Mouse (Mus musculus) limb, embryonic 13.5 days (tissue): ENCODE measurements at regions not wholly inside any gene's neighbourhood (a gene's known extent, or its start where the extent isn't known, plus 50 kb on each side); places are given as distances from the start of the nearest gene placed in this dataset.
"Not testable (repeated sequence)": the region's sequence is repeated elsewhere in the genome, so short reads cannot be mapped to it uniquely, and the experiment has no call there.

Experiments used
- ATAC-seq: fragments of 200-750 bp; cut with Nextera tagmentation; 2 replicates; pipeline ENCODE4 v1.8.0; 2017; ENCODE audit warnings: low read depth, moderate number of reproducible peaks, moderate TSS enrichment; ENCODE audit not compliant: low FRiP score
- H3K27ac ChIP-seq: fragments of 300-500 bp; sonication (generic); 2 replicates; pipeline ENCODE4 v1.5.1; 2015; ENCODE audit warnings: inconsistent platforms, mild to moderate bottlenecking, moderate library complexity
- H3K27me3 ChIP-seq: fragments of 300-500 bp; sonication (generic); 2 replicates; pipeline ENCODE4 v1.6.1; 2015; ENCODE audit warnings: mild to moderate bottlenecking, inconsistent platforms
- H3K36me3 ChIP-seq: fragments of 300-500 bp; sonication (generic); 2 replicates; pipeline ENCODE4 v1.6.1; 2015; ENCODE audit warnings: inconsistent platforms, mild to moderate bottlenecking, moderate library complexity
- H3K4me1 ChIP-seq: fragments of 300-500 bp; sonication (generic); 2 replicates; pipeline ENCODE4 v1.6.1; 2015; ENCODE audit warnings: inconsistent platforms
- H3K4me2 ChIP-seq: fragments of 300-500 bp; sonication (generic); replicated peaks from 2 replicates; pipeline ENCODE4 v1.6.1; 2015; ENCODE audit warnings: inconsistent platforms, mild to moderate bottlenecking, moderate library complexity
- H3K4me3 ChIP-seq: fragments of 300-500 bp; sonication (generic); 2 replicates; pipeline ENCODE4 v1.5.1; 2015; ENCODE audit warnings: moderate library complexity, mild to moderate bottlenecking, inconsistent platforms
- H3K9ac ChIP-seq: fragments of 300-500 bp; sonication (generic); 2 replicates; pipeline ENCODE4 v1.6.1; 2015; ENCODE audit warnings: mild to moderate bottlenecking, inconsistent platforms
- H3K9me3 ChIP-seq: fragments of 300-500 bp; sonication (generic); 2 replicates; pipeline ENCODE4 v1.6.1; 2016; ENCODE audit warnings: inconsistent platforms
- WGBS: fragments of 180-500 bp; shearing (Covaris S2); methylation state at CpG from one replicate; pipeline ENCODE4 v1.1.7; 2015; 5-methylcytosine and 5-hydroxymethylcytosine counted together

DNA sequence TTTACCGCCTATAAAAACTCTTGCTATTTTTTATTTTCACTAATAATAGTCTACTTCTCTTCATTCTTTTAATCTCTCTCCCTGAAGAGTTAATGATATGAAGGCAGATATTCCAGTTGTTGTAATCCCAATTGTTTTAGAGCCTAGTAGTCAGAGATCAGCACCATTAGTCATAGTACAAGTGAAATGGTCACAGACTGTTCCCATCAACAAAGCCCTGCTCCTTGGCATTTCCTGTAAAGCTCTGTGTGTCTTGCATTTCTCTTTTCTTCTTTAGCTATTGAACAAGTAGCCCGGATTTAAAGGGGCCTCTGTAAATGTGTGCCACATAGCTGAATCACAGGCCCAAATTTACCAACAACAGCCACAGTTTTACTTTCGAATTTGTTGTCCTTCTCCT is 234.0 kb upstream of the Hand2 start:
- no peak for ATAC-seq
- Histone ChIP-seq H3K27me3 (no peaks in the 10 kb centered on the region), H3K9me3 (no peaks in the 10 kb centered on the region), H3K4me2 (no peak overlapping the region), H3K27ac (no peak overlapping the region), H3K36me3 (no peaks in the 10 kb centered on the region), H3K4me1 (peaks cover 6% of the 10 kb centered on the region; the same call in 1 of the 2 replicates), H3K4me3 (no peak overlapping the region), H3K9ac (no peak overlapping the region)
- 67% methylated on average over 3 of the region's 3 CpGs for WGBS

DNA sequence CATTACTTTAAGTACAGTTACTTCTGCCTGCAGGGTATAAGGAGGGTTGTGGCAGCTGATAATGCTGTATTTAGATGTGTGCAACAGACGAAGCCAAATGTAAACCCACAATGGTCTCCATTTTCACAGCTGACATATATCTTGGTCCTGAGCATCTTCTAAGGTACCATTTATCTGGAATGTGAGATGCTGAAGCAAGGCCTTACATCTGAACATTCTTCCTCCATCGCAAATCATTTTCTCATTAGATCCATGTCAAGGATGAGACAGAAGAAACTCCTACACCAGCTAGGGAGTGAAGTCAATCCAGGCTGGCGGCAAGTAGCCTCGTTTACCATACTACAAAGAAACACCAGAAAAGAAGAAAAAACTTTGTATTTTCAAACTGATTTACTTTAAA is 228.4 kb upstream of the Hand2 start:
- H3K36me3 ChIP-seq, result no peaks in the 10 kb centered on the region
- no peaks in the 10 kb centered on the region for H3K27me3 ChIP-seq
- H3K4me1 ChIP-seq, result peaks cover 14% of the 10 kb centered on the region; the same call in 1 of the 2 replicates
- H3K9me3 ChIP-seq, result no peaks in the 10 kb centered on the region
- no peak overlapping the region for H3K4me3 ChIP-seq
- 87% methylated on average over 4 of the region's 4 CpGs for WGBS
- no peak for ATAC-seq
- no peak overlapping the region for H3K4me2 ChIP-seq
- H3K9ac ChIP-seq, result no peak overlapping the region
- H3K27ac ChIP-seq, result no peak overlapping the region

DNA sequence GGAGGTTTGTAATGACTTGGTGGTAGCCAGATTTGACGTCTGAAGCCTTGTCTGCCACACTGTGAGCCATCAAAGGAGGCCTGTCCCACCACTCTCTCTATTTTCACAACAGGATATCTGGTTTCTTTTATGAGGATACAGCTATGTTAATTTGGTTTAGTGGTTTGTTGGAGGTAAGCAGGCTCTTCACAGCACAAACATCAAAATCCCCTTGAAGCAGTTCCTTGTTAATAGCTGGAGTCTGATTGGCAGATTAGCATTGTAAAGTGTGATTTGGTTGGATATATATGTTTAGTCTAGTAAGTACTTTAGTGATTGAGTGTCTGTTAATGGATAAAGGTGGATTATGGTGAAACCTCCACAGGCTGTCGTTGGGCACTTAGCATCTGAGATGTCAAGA is 225.6 kb upstream of the Hand2 start:
- Histone ChIP-seq H3K9me3 (no peaks in the 10 kb centered on the region), H3K9ac (no peak overlapping the region), H3K27ac (no peak overlapping the region), H3K4me2 (no peak overlapping the region), H3K4me3 (no peak overlapping the region), H3K4me1 (peaks cover 14% of the 10 kb centered on the region; the same call in 1 of the 2 replicates), H3K27me3 (no peaks in the 10 kb centered on the region), H3K36me3 (no peaks in the 10 kb centered on the region)
- peak; percentile 44; the same call in 1 of the 2 replicates for ATAC-seq
- WGBS, result 3% methylated on average over 2 of the region's 2 CpGs

DNA sequence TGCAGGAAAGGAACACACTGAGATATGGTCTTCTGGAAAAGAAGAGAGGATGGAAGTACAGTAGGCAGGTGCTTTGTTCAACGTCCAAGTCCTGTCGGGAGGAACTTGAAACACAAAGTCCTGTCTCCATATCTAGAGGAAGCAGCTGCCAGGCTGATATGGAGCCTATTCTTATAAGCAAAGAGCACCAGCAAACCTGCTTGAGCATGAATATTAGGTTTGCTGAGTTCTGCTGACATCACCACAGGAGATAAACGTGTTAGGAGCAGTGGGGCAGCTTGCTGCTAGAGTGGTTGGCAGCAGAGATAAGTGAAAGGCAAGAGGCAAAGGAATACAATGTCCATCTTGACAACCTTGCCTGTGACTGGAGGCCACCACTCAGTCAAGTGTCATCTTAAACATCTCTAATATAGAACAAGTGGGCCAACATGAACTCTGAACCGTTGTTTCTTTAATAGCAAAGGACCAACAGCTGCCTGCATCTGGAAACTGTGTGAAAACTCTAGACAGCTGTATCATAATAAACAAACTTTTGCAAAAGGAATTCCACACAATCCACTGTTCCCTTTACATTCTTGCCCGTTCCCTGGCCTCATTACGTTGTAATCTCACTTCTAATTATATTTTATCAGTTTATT is 209.9 kb upstream of the Hand2 start:
- H3K9me3 ChIP-seq, H3K4me2 ChIP-seq, H3K4me3 ChIP-seq, H3K27ac ChIP-seq, H3K27me3 ChIP-seq, ATAC-seq, H3K4me1 ChIP-seq, H3K9ac ChIP-seq, H3K36me3 ChIP-seq: not testable (repeated sequence)
- 59% methylated on average over 5 of the region's 6 CpGs for WGBS

DNA sequence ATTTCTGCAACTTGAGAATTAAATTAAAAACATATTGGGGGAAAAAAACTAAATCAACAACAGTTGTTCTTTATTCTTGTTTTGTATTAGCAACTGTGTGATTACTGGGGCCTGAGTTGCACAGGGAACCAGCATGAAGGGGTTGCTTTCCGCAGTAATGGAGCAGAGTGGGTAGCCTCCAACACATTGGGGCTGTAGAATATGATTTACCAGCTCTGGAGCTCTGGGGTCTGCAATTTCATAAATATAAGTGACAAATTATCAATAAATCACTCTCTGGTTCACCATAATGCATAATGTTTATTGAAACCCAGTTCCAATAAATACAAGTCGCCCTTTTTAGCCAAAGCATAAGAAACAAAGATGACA is 209.4 kb upstream of the Hand2 start:
- peaks cover 7% of the 10 kb centered on the region; the same call in 1 of the 2 replicates for H3K9me3 ChIP-seq
- ATAC-seq, result no peak; the same call in 1 of the 2 replicates
- peaks cover 9% of the 10 kb centered on the region; the same call in 1 of the 2 replicates for H3K4me1 ChIP-seq
- 32% methylated on average over 2 of the region's 2 CpGs for WGBS
- no peak overlapping the region for H3K9ac ChIP-seq
- H3K4me2 ChIP-seq, result no peak overlapping the region
- H3K36me3 ChIP-seq, result no peaks in the 10 kb centered on the region
- no peak overlapping the region for H3K27ac ChIP-seq
- no peaks in the 10 kb centered on the region for H3K27me3 ChIP-seq
- no peak overlapping the region for H3K4me3 ChIP-seq

DNA sequence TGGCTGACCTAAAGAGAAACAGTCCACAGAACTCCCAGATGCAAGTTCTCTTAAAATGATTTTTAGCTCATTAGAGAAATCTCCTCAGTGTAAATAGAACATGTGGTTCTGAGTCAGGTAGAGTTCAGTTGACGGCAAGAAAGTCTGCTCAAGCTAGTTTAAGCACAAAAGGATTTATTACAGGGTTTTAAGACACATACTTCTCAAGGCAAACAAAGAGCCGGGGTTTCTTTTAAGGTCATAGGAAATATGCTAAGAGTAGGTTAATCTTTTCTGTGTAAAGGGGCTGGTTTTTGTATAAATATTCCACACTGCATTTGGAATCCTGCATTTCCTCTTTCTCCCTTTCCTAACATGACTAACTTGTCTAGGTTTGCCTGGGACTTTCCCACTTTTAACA is 206.9 kb upstream of the Hand2 start:
- no peak for ATAC-seq
- no peak overlapping the region for H3K4me3 ChIP-seq
- no peak overlapping the region for H3K4me2 ChIP-seq
- peak overlapping the region; percentile 33; the same call in 1 of the 2 replicates for H3K27ac ChIP-seq
- peaks cover 7% of the 10 kb centered on the region; the same call in 1 of the 2 replicates for H3K9me3 ChIP-seq
- no peaks in the 10 kb centered on the region for H3K27me3 ChIP-seq
- H3K36me3 ChIP-seq, result no peaks in the 10 kb centered on the region
- H3K4me1 ChIP-seq, result peaks cover 9% of the 10 kb centered on the region; the same call in 1 of the 2 replicates
- WGBS, result 24% methylated on average over 2 of the region's 2 CpGs
- no peak overlapping the region for H3K9ac ChIP-seq

DNA sequence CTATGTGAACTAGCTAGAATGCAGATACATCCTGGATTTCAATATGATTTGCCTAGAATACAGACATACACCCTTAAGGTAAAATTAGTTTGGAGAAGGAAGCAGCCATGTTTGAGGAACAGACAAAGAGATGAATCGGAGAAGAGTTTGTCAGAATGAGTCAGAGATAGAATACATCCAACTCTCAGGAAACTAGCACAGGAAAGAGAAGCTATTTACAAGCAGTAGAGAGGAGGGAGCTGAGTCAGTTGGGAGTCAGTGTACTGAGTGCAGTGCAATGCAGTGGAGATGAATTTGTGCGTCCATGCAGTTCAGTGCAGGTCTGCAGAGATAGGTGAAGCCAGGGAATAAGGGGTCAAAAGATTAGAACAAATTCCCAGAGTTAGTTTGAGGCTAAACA is 205.5 kb upstream of the Hand2 start:
- Histone ChIP-seq H3K9ac (no peak overlapping the region), H3K9me3 (peaks cover 4% of the 10 kb centered on the region; the same call in 1 of the 2 replicates), H3K4me2 (no peak overlapping the region), H3K27ac (no peak overlapping the region), H3K4me3 (no peak overlapping the region), H3K27me3 (no peaks in the 10 kb centered on the region), H3K4me1 (peaks cover 9% of the 10 kb centered on the region; the same call in 1 of the 2 replicates), H3K36me3 (no peaks in the 10 kb centered on the region)
- 89% methylated on average over 2 of the region's 2 CpGs for WGBS
- ATAC-seq, result no peak

DNA sequence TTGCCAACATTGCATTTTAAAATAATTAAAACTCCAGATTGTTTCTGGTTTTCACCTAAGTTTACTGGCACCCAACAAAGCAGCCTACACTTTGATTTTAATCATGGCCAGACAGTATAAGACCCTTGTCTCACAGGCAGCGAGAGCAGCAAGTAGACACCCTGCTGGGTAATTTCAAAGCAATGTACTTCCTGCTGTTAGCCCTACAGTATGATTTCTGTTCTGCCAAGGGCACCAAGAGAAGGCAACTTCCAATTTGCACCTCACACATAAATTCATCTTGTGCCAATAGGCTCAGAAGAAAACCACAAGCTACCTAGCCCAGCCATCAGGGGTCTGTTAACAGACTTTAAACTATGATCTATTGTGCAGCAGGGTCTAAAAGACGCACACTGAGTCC is 186.7 kb upstream of the Hand2 start:
- no peak for ATAC-seq
- WGBS, result 18% methylated on average over 2 of the region's 2 CpGs

DNA sequence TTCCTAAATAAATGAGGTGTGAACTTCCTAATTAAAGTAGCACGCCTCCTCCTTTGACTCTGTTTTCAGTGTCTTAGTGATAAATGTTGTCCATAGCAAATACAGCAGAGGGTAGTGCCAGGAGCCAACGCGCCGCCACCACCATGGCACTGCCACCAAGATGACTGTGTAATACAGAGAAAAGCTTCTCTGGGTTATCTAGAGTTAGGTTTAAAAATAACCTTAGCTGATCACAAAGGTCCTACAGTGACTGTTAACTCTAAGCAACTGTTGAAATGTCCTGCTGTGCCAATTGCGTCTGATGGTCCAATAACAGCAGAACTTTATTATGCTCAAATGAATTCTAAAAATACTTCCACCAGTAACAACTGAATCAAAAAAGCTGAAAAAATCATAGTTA is 186.1 kb upstream of the Hand2 start:
- no peak overlapping the region for H3K9ac ChIP-seq
- 49% methylated on average over 5 of the region's 5 CpGs for WGBS
- no peak overlapping the region for H3K27ac ChIP-seq
- H3K4me2 ChIP-seq, result no peak overlapping the region
- no peaks in the 10 kb centered on the region for H3K36me3 ChIP-seq
- no peak for ATAC-seq
- no peaks in the 10 kb centered on the region for H3K9me3 ChIP-seq
- peaks cover 8% of the 10 kb centered on the region for H3K4me1 ChIP-seq
- no peaks in the 10 kb centered on the region for H3K27me3 ChIP-seq
- H3K4me3 ChIP-seq, result no peak overlapping the region

More for the DNA sequence above, 186.7 kb upstream of the Hand2 start:
- Histone ChIP-seq H3K36me3 (no peaks in the 10 kb centered on the region), H3K4me2 (no peak overlapping the region; the same call in 1 of the 2 replicates), H3K4me3 (no peak overlapping the region), H3K9me3 (no peaks in the 10 kb centered on the region), H3K9ac (no peak overlapping the region), H3K27me3 (no peaks in the 10 kb centered on the region), H3K27ac (no peak overlapping the region), H3K4me1 (peaks cover 8% of the 10 kb centered on the region)

DNA sequence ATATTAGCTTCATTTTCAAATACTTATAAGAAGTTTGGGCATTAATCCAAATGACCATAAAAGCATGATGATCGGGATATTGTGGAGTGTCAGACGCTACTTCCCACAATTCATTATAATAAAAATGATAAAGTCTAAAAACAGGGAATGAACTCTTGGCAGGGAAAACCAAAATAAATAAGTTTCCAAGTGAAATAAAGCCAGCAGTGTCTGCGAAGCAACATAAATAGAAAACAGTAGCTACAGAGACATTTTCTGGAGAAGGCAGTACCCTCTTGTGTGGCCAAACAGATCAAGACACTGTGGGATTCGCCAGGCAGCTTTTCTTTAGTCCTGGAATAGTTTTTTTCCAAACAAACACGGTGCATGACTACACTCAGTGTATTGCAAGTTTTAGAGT is 172.7 kb upstream of the Hand2 start:
- Histone ChIP-seq H3K27me3 (no peaks in the 10 kb centered on the region), H3K4me2 (no peak overlapping the region), H3K36me3 (no peaks in the 10 kb centered on the region), H3K27ac (no peak overlapping the region), H3K4me1 (no peaks in the 10 kb centered on the region), H3K9ac (no peak overlapping the region), H3K4me3 (no peak overlapping the region), H3K9me3 (no peaks in the 10 kb centered on the region)
- ATAC-seq, result no peak
- WGBS, result 71% methylated on average over 5 of the region's 5 CpGs

DNA sequence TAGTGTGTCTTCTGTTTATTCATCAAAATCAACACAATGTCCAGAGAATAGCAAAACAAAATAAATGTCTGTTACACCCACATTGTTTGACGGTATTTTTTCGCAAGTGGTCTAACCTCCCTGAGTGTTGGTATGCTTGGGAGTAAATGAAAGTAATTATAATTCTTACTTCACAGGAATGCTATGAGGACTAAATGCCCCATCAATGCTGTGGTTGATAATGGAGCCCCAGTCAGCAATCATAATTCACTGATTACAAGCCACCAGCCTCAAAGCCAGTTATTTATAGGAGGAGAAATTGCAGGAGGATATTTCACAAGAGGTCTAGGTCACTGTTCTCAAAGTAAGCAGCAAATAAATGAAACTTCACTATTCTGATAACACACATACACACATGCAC is 129.6 kb upstream of the Hand2 start:
- Histone ChIP-seq H3K27ac (no peak overlapping the region), H3K4me1 (no peaks in the 10 kb centered on the region), H3K4me3 (no peak overlapping the region), H3K9ac (no peak overlapping the region), H3K27me3 (no peaks in the 10 kb centered on the region), H3K9me3 (no peaks in the 10 kb centered on the region), H3K4me2 (no peak overlapping the region), H3K36me3 (no peaks in the 10 kb centered on the region)
- no peak for ATAC-seq
- WGBS, result 92% methylated on average over 2 of the region's 2 CpGs

DNA sequence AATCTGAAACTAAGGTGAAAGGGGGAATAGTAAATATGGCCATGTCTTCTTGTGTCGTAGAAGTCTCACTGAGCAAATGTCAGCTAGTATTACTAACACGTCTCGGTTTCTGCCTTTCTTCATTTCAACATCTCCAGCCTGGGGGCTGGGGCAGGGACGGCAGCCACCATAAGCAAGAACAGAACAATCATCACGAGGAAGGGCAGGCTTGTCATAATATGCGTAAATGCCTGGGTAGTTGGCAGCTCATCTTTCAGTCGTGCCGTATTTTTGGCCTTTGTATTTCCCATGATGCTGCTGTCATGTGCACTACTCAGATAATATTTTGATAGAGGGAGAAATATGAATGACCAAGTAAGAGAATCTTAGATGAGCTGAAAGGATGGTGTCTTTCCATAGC is 120.5 kb upstream of the Hand2 start:
- Histone ChIP-seq H3K36me3 (no peaks in the 10 kb centered on the region), H3K4me1 (no peaks in the 10 kb centered on the region), H3K27ac (no peak overlapping the region), H3K4me3 (no peak overlapping the region), H3K9ac (no peak overlapping the region), H3K9me3 (no peaks in the 10 kb centered on the region), H3K27me3 (no peaks in the 10 kb centered on the region), H3K4me2 (no peak overlapping the region)
- WGBS, result 81% methylated on average over 8 of the region's 8 CpGs
- no peak for ATAC-seq

DNA sequence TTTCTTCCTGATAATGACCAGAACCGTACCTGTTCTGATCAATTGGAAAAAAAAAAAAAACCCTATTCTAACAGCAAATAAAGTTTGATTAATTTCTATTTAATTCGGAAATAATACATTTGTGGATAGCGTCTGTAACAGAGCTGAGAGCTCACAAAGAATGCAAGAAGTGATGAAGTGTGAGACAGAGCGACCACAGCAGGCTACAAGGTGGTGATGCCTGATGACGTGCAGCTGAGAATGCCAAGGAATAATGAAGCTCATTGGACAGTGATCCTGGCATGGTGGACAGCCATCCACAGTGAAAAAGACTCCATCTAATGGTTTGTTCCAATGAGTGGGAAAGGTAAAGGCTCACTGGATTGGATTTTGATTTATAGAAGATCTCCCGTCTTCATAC is 111.2 kb upstream of the Hand2 start:
- ATAC-seq, result no peak
- no peak overlapping the region for H3K27ac ChIP-seq
- 75% methylated on average over 6 of the region's 6 CpGs for WGBS

More for the DNA sequence above, 111.2 kb upstream of the Hand2 start:
- Histone ChIP-seq H3K36me3 (no peaks in the 10 kb centered on the region), H3K4me3 (no peak overlapping the region), H3K4me1 (peaks cover 20% of the 10 kb centered on the region), H3K4me2 (no peak overlapping the region), H3K9me3 (no peaks in the 10 kb centered on the region), H3K9ac (no peak overlapping the region), H3K27me3 (peaks cover 3% of the 10 kb centered on the region; the same call in 1 of the 2 replicates)
